Mouse (Mus musculus) midbrain, embryonic 12.5 days (tissue): ENCODE data around the gene Olfr279. TPM values are rescaled to one million over a fixed set of nuclear protein-coding genes. Genes with fewer than 3 reads are reported as not detected.
A peak's percentile ranks its signal among the peaks of the same experiment; 100 is the strongest.
"Not testable (repeated sequence)": the region's sequence is repeated elsewhere in the genome, so short reads cannot be mapped to it uniquely, and the experiment has no call there.

Experiments used
- ATAC-seq: fragments of 200-750 bp; cut with Nextera tagmentation; 2 replicates; pipeline ENCODE4 v1.8.0; 2017; ENCODE audit warnings: low read depth, moderate TSS enrichment, moderate library complexity; ENCODE audit not compliant: low FRiP score
- H3K27ac ChIP-seq: fragments of 300-500 bp; sonication (generic); replicated peaks from 2 replicates; pipeline ENCODE4 v1.5.1; 2016; ENCODE audit warnings: mild to moderate bottlenecking
- H3K27me3 ChIP-seq: fragments of 300-500 bp; sonication (generic); 2 replicates; pipeline ENCODE4 v1.6.1; 2016; ENCODE audit warnings: mild to moderate bottlenecking
- H3K36me3 ChIP-seq: fragments of 300-500 bp; sonication (generic); 2 replicates; pipeline ENCODE4 v1.6.1; 2016
- H3K4me1 ChIP-seq: fragments of 300-500 bp; sonication (generic); 2 replicates; pipeline ENCODE4 v1.6.1; 2016
- H3K4me2 ChIP-seq: fragments of 300-500 bp; sonication (generic); replicated peaks from 2 replicates; pipeline ENCODE4 v1.6.1; 2016; ENCODE audit warnings: mild to moderate bottlenecking, moderate library complexity
- H3K4me3 ChIP-seq: fragments of 300-500 bp; sonication (generic); 2 replicates; pipeline ENCODE4 v1.5.1; 2016; ENCODE audit warnings: mild to moderate bottlenecking
- H3K9ac ChIP-seq: fragments of 300-500 bp; sonication (generic); replicated peaks from 2 replicates; pipeline ENCODE4 v1.6.1; 2016; ENCODE audit warnings: mild to moderate bottlenecking, moderate library complexity
- H3K9me3 ChIP-seq: fragments of 300-500 bp; sonication (generic); 2 replicates; pipeline ENCODE4 v1.6.1; 2016; ENCODE audit warnings: mild to moderate bottlenecking
- WGBS: fragments of 180-500 bp; shearing (Covaris S2); methylation state at CpG from one replicate; pipeline ENCODE4 v1.1.7; 2016; 5-methylcytosine and 5-hydroxymethylcytosine counted together
- polyA plus RNA-seq: library from polyadenylated mRNA; unstranded; fragments of >200 nt; fragmentation: Nextera tagmentation; extraction: Ambion mirVana; gene quantifications from 2 replicates; pipeline ENCODE4 v1.2.1, GENCODE M21; 2016

The Olfr279 gene
- polyA plus RNA-seq, 1 experiment from 2014 or later, result not detected

DNA sequence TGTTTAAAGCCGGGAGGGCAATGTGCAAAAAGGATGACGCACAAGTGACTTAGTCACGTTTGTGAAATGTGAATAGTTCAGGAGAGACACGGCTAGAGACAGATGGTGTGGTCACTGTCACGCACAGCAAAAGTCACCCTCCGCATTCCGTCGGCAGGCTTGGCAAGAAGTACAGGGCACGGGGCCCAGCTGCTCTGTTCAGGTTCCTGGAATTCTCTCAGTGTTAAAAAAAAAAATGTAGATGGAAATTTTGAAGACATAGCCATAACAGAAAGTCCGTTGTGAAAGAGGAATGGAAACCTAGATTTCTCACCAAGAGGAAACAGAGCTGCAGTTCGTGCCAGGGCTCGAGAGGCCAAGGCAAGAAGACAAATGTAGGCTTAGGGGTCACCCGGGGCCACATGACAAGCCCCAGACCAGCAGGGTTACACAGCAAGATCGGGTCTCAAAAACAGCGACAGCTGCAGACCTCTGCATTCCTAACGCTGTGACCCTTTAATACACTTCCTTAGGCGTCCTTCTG, 20.7 kb downstream of the Olfr279 start:
- 52% methylated on average over 17 of the region's 17 CpGs for WGBS
- H3K9me3 ChIP-seq, result no peaks in the 10 kb centered on the region
- H3K36me3 ChIP-seq, result peaks cover 4% of the 10 kb centered on the region
- ATAC-seq, result no peak
- no peak overlapping the region for H3K9ac ChIP-seq
- no peaks in the 10 kb centered on the region for H3K27me3 ChIP-seq
- peaks cover 6% of the 10 kb centered on the region for H3K4me1 ChIP-seq
- H3K4me3 ChIP-seq, result no peak overlapping the region
- no peak overlapping the region for H3K4me2 ChIP-seq
- H3K27ac ChIP-seq, result no peak overlapping the region

DNA sequence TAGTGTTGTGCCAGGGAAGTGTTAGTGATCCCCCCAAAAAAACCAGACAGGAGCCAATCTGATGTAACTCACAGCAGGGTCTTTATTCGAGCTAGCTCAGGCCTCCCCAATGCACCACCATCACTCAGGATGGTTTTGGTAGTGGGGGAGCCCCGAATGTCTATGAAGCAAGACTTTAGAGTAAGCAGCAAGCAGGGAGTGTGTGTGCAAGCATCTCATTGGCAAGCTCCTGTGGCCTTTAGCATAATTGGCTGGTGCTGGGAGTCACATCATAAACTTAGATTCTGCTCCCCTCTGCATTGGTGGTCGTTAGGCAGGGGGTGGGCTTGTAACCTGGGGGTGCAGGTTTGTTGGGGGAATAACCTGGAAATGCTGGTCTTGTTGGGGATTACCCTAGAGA, 21.5 kb downstream of the Olfr279 start:
- not testable (repeated sequence) for H3K4me3 ChIP-seq, H3K27me3 ChIP-seq, H3K9me3 ChIP-seq, H3K9ac ChIP-seq, H3K4me2 ChIP-seq, ATAC-seq, H3K27ac ChIP-seq, H3K4me1 ChIP-seq
- peaks cover 12% of the 10 kb centered on the region for H3K36me3 ChIP-seq
- WGBS, result 80% methylated on average over 3 of the region's 3 CpGs

DNA sequence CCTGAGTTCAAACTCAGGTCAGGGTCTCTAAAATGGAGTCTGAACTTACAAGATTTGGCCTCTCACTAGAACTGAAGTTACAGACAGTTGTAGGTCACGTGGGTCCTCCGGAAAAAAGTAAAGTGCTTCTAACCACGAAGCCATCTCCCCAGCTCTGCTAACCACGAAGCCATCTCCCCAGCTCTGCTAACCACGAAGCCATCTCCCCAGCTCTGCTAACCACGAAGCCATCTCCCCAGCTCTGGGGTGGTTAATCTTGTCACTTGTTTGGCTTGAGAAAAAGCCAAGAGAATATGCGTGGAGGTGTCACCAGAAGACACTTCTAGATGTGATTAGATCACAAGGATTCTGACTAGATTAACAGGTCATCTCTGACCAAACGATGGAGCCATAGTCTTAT, 21.9 kb downstream of the Olfr279 start:
- WGBS, result 83% methylated on average over 8 of the region's 8 CpGs
- H3K36me3 ChIP-seq, result peaks cover 12% of the 10 kb centered on the region
- no peak overlapping the region for H3K4me3 ChIP-seq
- no peak overlapping the region for H3K27ac ChIP-seq
- H3K4me2 ChIP-seq, result no peak overlapping the region
- H3K27me3 ChIP-seq, result no peaks in the 10 kb centered on the region
- no peak for ATAC-seq
- peaks cover 6% of the 10 kb centered on the region for H3K4me1 ChIP-seq
- no peak overlapping the region for H3K9ac ChIP-seq
- H3K9me3 ChIP-seq, result no peaks in the 10 kb centered on the region

DNA sequence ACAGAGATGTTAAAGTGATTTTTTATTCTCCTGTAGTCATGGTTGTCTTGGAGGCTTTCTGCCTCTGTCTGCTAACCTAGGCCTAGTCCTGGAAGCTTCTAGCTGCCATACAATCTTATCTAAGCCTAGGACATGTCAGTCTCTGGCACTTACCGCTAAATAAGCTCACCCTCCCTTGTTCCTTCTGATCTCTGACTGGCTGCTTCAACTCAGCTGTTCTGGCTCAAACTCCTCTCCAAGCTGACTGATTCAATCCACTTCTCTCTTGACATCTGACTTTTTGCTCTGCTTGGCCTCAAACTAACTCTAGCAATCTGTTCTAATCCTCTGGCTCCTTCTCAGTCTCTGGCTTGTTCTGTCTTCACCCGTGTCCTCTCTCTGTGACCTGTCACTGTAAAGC, 22.6 kb downstream of the Olfr279 start:
- H3K9ac ChIP-seq, H3K4me1 ChIP-seq, H3K4me3 ChIP-seq, H3K27ac ChIP-seq, H3K9me3 ChIP-seq, H3K4me2 ChIP-seq, H3K27me3 ChIP-seq, ATAC-seq: not testable (repeated sequence)
- peaks cover 17% of the 10 kb centered on the region for H3K36me3 ChIP-seq
- WGBS, result 91% methylated on average over 2 of the region's 2 CpGs

DNA sequence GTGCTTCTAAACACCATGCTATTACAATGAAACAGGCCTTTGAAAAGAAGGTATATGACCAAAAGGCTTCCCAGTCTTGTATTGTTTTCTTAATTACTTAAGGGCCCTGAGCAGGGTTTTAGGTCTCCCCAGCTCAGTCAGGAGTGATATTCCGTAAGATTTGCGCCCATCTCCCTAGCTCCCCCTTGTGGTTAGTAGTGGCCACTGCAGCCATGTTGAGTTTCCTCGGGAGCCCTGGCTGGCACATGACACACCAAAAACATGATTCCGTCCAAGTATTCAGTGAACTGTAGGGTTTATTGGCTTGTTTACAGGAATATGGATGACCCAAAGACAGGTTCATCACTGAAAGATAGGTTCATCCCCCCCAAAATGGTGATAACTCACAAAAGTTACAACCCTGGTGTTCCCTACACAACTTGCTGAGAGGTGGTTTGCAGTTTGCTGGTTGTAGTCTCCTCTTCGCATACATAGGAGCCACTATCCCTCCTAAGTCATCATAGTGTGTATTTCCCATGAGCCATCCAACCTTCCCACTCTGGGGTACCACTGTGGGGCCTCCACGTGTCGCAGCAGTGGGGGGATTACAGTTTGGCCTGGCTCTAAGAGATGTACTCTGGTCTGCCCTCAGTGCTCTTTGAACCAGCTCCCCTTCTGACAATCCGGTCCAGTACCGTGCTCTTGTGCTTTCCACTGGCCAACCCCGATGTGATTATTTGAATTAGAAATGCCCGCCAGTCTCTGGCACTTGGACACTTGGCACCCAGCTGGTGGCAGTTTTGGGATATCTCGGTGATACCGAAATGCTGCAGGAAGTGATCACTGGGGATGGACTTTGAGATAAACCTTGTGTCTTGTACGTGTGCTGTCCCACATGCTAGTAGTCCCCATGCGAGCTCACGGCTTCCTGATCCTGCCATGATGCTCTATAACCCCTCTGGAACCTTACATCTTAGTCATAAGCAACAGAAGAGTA, 25.5 kb downstream of the Olfr279 start:
- H3K27me3 ChIP-seq, result no peaks in the 10 kb centered on the region
- H3K36me3 ChIP-seq, result peaks cover 46% of the 10 kb centered on the region
- 73% methylated on average over 16 of the region's 16 CpGs for WGBS
- no peak overlapping the region for H3K4me3 ChIP-seq
- H3K4me1 ChIP-seq, result no peaks in the 10 kb centered on the region
- no peak overlapping the region for H3K27ac ChIP-seq
- no peak overlapping the region for H3K4me2 ChIP-seq
- H3K9me3 ChIP-seq, result no peaks in the 10 kb centered on the region
- ATAC-seq, result no peak
- no peak overlapping the region for H3K9ac ChIP-seq

DNA sequence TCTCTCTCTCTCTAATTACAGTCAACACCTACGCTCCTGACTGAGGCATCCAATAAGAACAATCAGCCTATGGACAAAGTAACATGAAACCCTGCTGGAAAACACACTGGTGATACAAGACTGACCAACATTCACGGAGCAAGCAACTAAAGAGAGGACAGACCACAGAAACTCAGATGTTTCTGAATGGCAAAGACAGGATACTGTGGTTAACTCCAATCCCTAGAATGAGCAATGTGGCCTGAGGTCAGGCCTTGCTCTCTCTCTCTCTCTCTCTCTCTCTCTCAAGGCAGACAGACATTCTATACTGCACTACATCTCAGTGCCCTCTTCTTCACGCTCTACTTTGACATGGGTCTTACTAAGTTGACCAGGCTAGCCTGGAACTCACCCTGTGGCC, 29.0 kb downstream of the Olfr279 start:
- H3K27me3 ChIP-seq, result no peaks in the 10 kb centered on the region
- no peaks in the 10 kb centered on the region for H3K4me1 ChIP-seq
- no peak overlapping the region for H3K4me3 ChIP-seq
- H3K36me3 ChIP-seq, result peaks cover 79% of the 10 kb centered on the region
- H3K4me2 ChIP-seq, result no peak overlapping the region
- H3K27ac ChIP-seq, result no peak overlapping the region
- 96% methylated on average over 3 of the region's 3 CpGs for WGBS
- no peak for ATAC-seq
- no peaks in the 10 kb centered on the region for H3K9me3 ChIP-seq
- H3K9ac ChIP-seq, result 0 out of 2 replicates have a peak overlapping the region, but pooled peaks have one; percentile 8

DNA sequence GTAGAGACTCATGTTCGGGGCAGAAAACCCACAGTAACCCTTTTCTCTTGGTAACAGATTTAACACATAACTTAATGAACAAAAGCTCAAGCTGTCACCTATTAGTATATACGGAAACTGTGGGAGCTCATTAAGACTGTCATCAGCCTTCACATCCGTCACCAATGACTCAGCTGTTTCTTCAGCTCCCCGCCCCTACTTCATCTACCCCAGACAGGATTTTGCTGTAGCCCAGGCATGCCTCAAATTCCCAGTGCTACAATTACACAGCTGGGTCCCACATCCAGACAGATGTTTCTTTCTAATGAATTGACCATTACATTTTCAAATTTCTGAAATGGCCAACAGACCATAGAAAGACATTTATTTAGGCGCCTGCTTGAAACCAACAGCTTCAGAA, 33.9 kb downstream of the Olfr279 start:
- Histone ChIP-seq H3K27ac (no peak overlapping the region), H3K4me2 (no peak overlapping the region), H3K4me3 (no peak overlapping the region), H3K9ac (no peak overlapping the region), H3K4me1 (no peaks in the 10 kb centered on the region; the same call in 1 of the 2 replicates), H3K9me3 (no peaks in the 10 kb centered on the region), H3K27me3 (no peaks in the 10 kb centered on the region), H3K36me3 (peaks cover 97% of the 10 kb centered on the region)
- WGBS, result 82% methylated on average over 5 of the region's 5 CpGs
- no peak for ATAC-seq

DNA sequence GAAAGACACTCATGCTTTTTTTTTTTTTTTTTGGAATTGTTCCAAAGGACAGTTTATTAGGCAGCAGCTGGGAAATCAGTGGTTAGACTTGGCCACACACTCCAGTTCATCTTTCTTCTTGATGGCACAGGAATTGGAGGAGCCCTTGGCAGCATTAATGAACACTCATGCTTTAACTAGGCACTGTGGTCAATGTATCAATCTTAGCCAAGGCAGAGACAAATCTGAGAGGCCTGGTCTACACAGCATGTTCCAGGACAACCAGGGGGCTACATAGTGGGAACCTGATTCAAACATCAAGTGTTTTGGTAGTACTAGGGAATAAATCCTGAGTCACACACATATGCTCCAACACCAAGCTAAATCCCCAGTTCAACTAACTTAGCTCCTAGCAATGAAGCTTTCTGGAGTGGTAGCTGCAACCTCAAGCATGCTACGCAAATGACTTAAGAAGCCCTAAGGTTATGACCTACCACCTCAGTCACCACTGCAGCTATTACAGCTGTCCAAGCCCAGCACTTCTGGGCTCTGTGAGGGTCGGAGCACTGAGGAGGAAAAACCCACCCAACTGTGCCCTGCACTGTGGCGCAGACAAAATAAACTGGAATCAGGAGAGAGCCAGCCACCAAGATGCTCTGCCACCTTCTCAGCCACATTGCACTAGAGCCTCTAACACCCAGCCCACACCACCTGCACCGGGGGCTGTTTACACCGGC, 35.0 kb downstream of the Olfr279 start:
- H3K4me2 ChIP-seq, result no peak overlapping the region
- peaks cover 94% of the 10 kb centered on the region for H3K36me3 ChIP-seq
- H3K27me3 ChIP-seq, result no peaks in the 10 kb centered on the region
- no peak overlapping the region for H3K27ac ChIP-seq
- peaks cover 9% of the 10 kb centered on the region for H3K4me1 ChIP-seq
- H3K4me3 ChIP-seq, result no peak overlapping the region
- WGBS, result 96% methylated on average over 5 of the region's 5 CpGs
- H3K9me3 ChIP-seq, result no peaks in the 10 kb centered on the region
- H3K9ac ChIP-seq, result no peak overlapping the region
- ATAC-seq, result no peak

DNA sequence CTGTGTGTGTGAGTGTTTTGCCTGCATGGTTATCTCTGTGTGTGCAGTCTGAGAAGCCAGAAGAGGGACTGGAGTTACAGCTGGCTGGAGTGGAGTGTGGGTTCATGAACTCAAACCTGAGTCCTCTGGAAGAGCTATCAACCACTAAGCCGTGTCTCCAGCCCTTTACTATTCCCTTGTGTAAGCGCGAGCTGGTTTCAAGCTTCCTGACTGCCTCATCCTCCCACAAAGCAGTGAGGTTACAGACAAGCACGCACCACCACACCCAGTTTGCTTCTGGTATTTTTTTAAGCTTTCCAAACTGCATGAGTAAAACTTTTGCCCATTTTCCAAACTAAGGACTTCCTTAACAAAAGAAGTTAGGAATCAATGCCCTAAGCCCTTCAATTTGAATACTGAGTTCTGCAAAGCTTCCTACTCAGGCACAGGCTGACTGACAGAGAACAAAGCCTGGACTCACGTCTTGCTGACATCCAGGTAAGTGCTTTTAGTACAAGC, 35.9 kb downstream of the Olfr279 start:
- 91% methylated on average over 5 of the region's 5 CpGs for WGBS
- peaks cover 85% of the 10 kb centered on the region for H3K36me3 ChIP-seq
- no peak overlapping the region for H3K4me2 ChIP-seq
- no peak overlapping the region for H3K27ac ChIP-seq
- no peaks in the 10 kb centered on the region for H3K9me3 ChIP-seq
- peaks cover 16% of the 10 kb centered on the region for H3K4me1 ChIP-seq
- no peaks in the 10 kb centered on the region for H3K27me3 ChIP-seq
- no peak overlapping the region for H3K4me3 ChIP-seq
- ATAC-seq, result no peak
- no peak overlapping the region for H3K9ac ChIP-seq

DNA sequence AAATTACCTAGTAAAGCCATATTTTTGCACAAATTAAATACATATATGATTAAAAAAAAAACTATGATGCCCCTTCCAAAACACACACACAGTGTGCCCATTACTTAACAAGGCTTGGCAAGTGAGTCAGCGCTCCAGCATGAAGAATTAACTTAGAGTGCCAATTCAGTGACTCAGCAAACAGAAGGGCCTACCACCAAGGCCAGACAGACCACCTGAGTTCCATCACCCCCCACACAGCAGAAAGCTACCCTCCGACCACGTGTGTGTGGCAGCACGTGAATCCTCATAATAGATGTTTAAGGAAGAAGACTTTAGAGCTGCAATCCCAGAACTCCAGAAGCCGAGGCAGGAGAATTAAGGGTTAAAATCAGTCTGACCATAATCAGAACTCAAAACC, 40.1 kb downstream of the Olfr279 start:
- Histone ChIP-seq H3K4me1 (peaks cover 19% of the 10 kb centered on the region), H3K27me3 (no peaks in the 10 kb centered on the region), H3K9ac (peak overlapping the region; percentile 95; the same call in 1 of the 2 replicates), H3K9me3 (no peaks in the 10 kb centered on the region), H3K27ac (no peak overlapping the region), H3K36me3 (peaks cover 47% of the 10 kb centered on the region), H3K4me2 (peak overlapping the region; percentile 91), H3K4me3 (peak overlapping the region; percentile 88)
- no peak for ATAC-seq
- WGBS, result 42% methylated on average over 5 of the region's 5 CpGs

DNA sequence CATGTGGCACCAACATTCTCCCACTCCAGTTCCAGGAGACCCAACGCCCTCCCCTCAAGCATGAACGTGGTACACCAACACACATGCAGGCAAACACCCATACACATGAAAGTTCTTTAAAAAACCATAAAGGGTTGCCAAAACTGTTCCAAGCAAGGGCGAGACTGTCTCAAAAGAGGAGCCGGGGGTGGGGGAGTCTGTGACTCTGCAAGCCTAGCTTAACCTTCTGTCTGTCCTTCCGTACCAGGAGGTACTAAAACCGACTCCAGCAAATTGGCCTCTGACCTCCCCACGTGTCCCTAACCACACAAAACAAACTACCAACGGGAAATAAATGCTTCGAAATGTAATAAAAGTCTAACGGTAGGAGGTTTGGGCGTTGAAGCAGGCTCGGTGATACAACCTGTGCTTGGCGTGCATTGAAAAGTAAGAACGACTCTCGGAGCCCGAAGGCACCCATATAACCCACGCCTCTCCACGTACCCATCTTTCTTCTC, 40.9 kb downstream of the Olfr279 start:
- H3K4me1 ChIP-seq, result peaks cover 19% of the 10 kb centered on the region
- H3K9me3 ChIP-seq, result no peaks in the 10 kb centered on the region
- under 1% methylated on average over 18 of the region's 18 CpGs for WGBS
- H3K4me2 ChIP-seq, result peak overlapping the region; percentile 91
- peak overlapping the region; percentile 95 for H3K9ac ChIP-seq
- H3K36me3 ChIP-seq, result peaks cover 39% of the 10 kb centered on the region
- peak overlapping the region; percentile 88 for H3K4me3 ChIP-seq
- no peaks in the 10 kb centered on the region for H3K27me3 ChIP-seq
- no peak overlapping the region for H3K27ac ChIP-seq
- ATAC-seq, result no peak
